In genomic region chr2:127501061-127501460, GRCm38 (mm10) we compare ENCODE assay signal across 9 mouse cellular contexts. TPM values are rescaled to one million over a fixed set of nuclear protein-coding genes. Genes with fewer than 3 reads are reported as not detected.
DNase-seq lines count a peak whose midpoint lies in the region; ATAC-seq lines count a peak whose summit lies in the region.
"Had no signal": no experiment of that assay in that cellular context is flagged by ENCODE, and none has a peak within 500 bp of the region (broad histone marks: within the 10 kb centered on the region; RNA-seq: fewer than 3 reads in every experiment).

No protein-coding gene starts in this region.

- DNase-seq in liver (peak; percentile 61), MN1 (ENCODE audit: low spot score) (peak; percentile 72)
- DNase-seq in c-Kit-positive CD71-negative TER-119-negative erythroid progenitor cells, embryonic 14.5 days (ENCODE audit: low read depth) = peak; percentile 41
- DNase-seq in gastrocnemius, adult 8-10 months (ENCODE audit: low spot score in 2 of 2) = peak; percentile 30 to 35
- peak; percentile 51 to 62 for DNase-seq in layer of hippocampus, postnatal 14 days (ENCODE audit: low spot score in 2 of 2)
- peak; percentile 37 for DNase-seq in neural tube, embryonic 11.5 days (ENCODE audit: low spot score)

- no peak overlapping the region for H3K4me3 ChIP-seq in liver, embryonic 12.5 days
- H3K4me3 ChIP-seq in neural tube, embryonic 11.5 days (ENCODE audit: low read depth, low read length) = no peak overlapping the region
- H3K4me3 ChIP-seq: megakaryocyte, embryonic 14.5 days had no signal

- no peaks in the 10 kb centered on the region for H3K9me3 ChIP-seq in liver, embryonic 12.5 days (replicated peaks)
- no peaks in the 10 kb centered on the region for H3K9me3 ChIP-seq in neural tube, embryonic 11.5 days (ENCODE audit: control insufficient read depth, low read length)
- H3K9me3 ChIP-seq: megakaryocyte, embryonic 14.5 days had no signal

- H3K27ac ChIP-seq in liver, embryonic 12.5 days = no peak overlapping the region
- no peak overlapping the region for H3K27ac ChIP-seq in neural tube, embryonic 11.5 days (ENCODE audit: low read depth, low read length)

- H3K9ac ChIP-seq in liver, embryonic 12.5 days = no peak overlapping the region
- no peak overlapping the region for H3K9ac ChIP-seq in neural tube, embryonic 11.5 days (ENCODE audit: low read length)

- H3K27me3 ChIP-seq in liver, embryonic 12.5 days (replicated peaks) = peaks cover 34% of the 10 kb centered on the region
- H3K27me3 ChIP-seq in neural tube, embryonic 11.5 days (ENCODE audit: control insufficient read depth, insufficient read depth, low read length) = no peaks in the 10 kb centered on the region

- H3K4me2 ChIP-seq in liver, embryonic 12.5 days = no peak overlapping the region
- no peak overlapping the region for H3K4me2 ChIP-seq in neural tube, embryonic 11.5 days (ENCODE audit: low read depth)

- 41% methylated on average over 7 of the region's 7 CpGs for WGBS in liver, embryonic 12.5 days (ENCODE audit: insufficient replicate concordance)
- WGBS in neural tube, embryonic 11.5 days = 60% methylated on average over 7 of the region's 7 CpGs

- no peaks in the 10 kb centered on the region for H3K4me1 ChIP-seq in liver, embryonic 12.5 days
- no peaks in the 10 kb centered on the region for H3K4me1 ChIP-seq in neural tube, embryonic 11.5 days (ENCODE audit: control insufficient read depth, insufficient read depth, low read length)

- no peaks in the 10 kb centered on the region for H3K36me3 ChIP-seq in liver, embryonic 12.5 days
- no peaks in the 10 kb centered on the region for H3K36me3 ChIP-seq in neural tube, embryonic 11.5 days (ENCODE audit: control insufficient read depth, insufficient read depth, low read length)

- ATAC-seq in liver, embryonic 12.5 days = no peak
- no peak for ATAC-seq in neural tube, embryonic 11.5 days (ENCODE audit: insufficient read depth, low FRiP score, low TSS enrichment)
- ATAC-seq in activated CD4-positive, CD25-positive, alpha-beta regulatory T cell, adult 4 months = no peak

RNA-seq across cellular contexts. Expression of gene Kcnip3, which starts 20.8 kb away (rescaled TPM):
- 0.70 and 0.72 TPM in 2 replicates for polyA plus RNA-seq in liver, embryonic 12.5 days (2016; fragmentation: Nextera tagmentation; extraction: Ambion mirVana)
- total RNA-seq in gastrocnemius, adult 8-10 months (2022) = under 1 TPM; 0.15 to 0.47 (median 0.24) TPM
- total RNA-seq in layer of hippocampus, postnatal 14 days (2021) = 10 to 100 TPM; 56.0 to 57.3 TPM
- 3.1 and 3.4 TPM in 2 replicates for polyA plus RNA-seq in neural tube, embryonic 11.5 days (2014; fragmentation: Nextera tagmentation; extraction: Ambion mirVana)
- polyA plus RNA-seq in activated CD4-positive, CD25-positive, alpha-beta regulatory T cell, adult 4 months (2017; shearing (Covaris generic)) = under 1 TPM in 1 of 2 experiments, not detected in 1; 0.43 TPM

RNA-seq across cellular contexts. Expression of gene Prom2, which starts 40.2 kb away (rescaled TPM):
- not detected in 2 replicates for polyA plus RNA-seq in liver, embryonic 12.5 days (2016; fragmentation: Nextera tagmentation; extraction: Ambion mirVana)
- total RNA-seq in gastrocnemius, adult 8-10 months (2022) = not detected
- under 1 TPM in 1 of 2 experiments, not detected in 1; 0.38 TPM for total RNA-seq in layer of hippocampus, postnatal 14 days (2021)
- 0.62 and 0.89 TPM in 2 replicates for polyA plus RNA-seq in neural tube, embryonic 11.5 days (2014; fragmentation: Nextera tagmentation; extraction: Ambion mirVana)
- polyA plus RNA-seq in activated CD4-positive, CD25-positive, alpha-beta regulatory T cell, adult 4 months (2017; shearing (Covaris generic)) = not detected

RNA-seq across cellular contexts. Expression of gene Fahd2a, which starts 56.7 kb away (rescaled TPM):
- polyA plus RNA-seq in liver, embryonic 12.5 days (2016; fragmentation: Nextera tagmentation; extraction: Ambion mirVana) = 17.2 and 17.5 TPM in 2 replicates
- total RNA-seq in gastrocnemius, adult 8-10 months (2022) = 10 to 100 TPM; 17.6 to 24.4 (median 20.8) TPM
- total RNA-seq in layer of hippocampus, postnatal 14 days (2021) = 10 to 100 TPM; 17.7 to 18.4 TPM
- 22.7 and 24.8 TPM in 2 replicates for polyA plus RNA-seq in neural tube, embryonic 11.5 days (2014; fragmentation: Nextera tagmentation; extraction: Ambion mirVana)
- 10 to 100 TPM; 48.1 to 48.7 TPM for polyA plus RNA-seq in activated CD4-positive, CD25-positive, alpha-beta regulatory T cell, adult 4 months (2017; shearing (Covaris generic))
